Mouse (Mus musculus) layer of hippocampus, adult 2 months (tissue): ENCODE results near the gene Ofcc1. TPM values are rescaled to one million over a fixed set of nuclear protein-coding genes. Genes with fewer than 3 reads are reported as not detected.
A peak's percentile ranks its signal among the peaks of the same experiment; 100 is the strongest.

Experiments used
- DNase-seq, 2 experiments: peaks; one replicate each; pipeline ENCODE4 v3.0.0; 2022; ENCODE audit warnings: low spot score in 2 of 2
- H3K27ac ChIP-seq: fragments of 200-600 bp; 2 replicates; pipeline ENCODE4 v1.8.1; 2022
- H3K4me3 ChIP-seq: fragments of 200-600 bp; 2 replicates; pipeline ENCODE4 v1.8.1; 2022; ENCODE audit warnings: mild to moderate bottlenecking
- CTCF ChIP-seq: fragments of 200-600 bp; conservative IDR thresholded peaks from 2 replicates; pipeline ENCODE4 v1.8.1; 2022; ENCODE audit warnings: antibody characterized with exemption, mild to moderate bottlenecking, moderate library complexity
- total RNA-seq, 2 experiments: library from RNA; stranded (reverse); gene quantifications; 2 replicates each; pipeline ENCODE4 v1.2.3; 2021

The Ofcc1 gene
- total RNA-seq, 2 experiments from 2014 or later, result not detected

DNA sequence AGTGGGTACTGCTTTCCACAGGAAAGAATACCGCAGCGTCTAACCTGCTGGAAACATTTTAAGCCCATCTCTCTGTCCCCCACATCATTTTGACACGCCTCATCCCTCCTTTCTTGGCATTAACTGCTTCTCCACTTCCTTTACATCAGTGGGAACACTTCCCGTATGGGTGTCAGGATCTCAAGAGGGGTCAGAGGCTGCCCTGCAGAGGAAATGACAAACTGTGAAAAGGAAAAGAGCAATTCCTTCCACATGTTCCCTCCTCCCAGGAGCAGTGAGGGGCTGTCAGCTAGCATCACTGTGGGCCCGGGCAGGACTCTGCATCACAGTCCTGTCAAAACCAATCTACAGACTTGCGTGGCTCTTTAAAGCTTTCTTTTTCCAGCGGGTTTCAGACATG lies 193.4 kb downstream of the Ofcc1 start:
- DNase-seq, result no peak
- Histone ChIP-seq H3K27ac (no peak overlapping the region), H3K4me3 (no peak overlapping the region)
- TF ChIP-seq CTCF, result no peak

DNA sequence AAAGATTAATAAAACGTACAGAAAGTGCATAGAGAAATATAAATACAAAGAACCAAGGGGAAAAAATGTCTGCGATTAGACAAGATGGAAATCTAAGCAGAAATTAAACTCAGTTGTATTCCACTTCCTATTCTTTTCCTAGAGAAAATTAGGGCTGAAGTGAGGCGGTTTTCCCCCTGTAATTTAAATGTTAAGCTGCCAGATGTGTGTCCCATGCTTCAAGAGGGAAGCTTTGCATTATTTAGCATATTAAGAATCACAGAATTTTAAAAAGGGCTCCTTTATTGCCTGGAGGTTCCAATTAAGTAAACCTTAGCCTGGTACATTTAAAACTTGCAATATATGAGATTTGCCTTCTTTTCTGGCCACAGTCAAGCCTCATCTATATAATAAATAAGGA lies 205.8 kb downstream of the Ofcc1 start:
- no peak for DNase-seq
- TF ChIP-seq CTCF, result no peak

DNA sequence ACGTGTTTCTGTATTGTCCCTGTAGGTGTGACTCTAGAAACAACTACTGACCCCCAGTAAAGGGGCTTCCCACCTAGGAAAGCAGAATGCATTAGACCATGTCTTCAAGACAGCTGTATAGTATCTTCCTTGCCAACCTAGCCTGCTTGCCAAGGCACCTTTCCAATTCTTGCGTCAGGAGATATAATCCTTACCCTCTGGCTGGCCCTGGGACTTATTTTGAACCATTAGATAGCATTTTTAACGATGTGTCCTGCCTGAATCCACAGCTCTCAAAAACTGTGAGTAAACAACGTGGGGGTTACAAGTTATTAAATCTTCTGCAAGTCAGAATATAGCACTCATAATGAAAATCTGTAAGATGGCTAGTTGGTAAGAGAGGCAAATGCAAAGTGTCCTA lies 221.3 kb downstream of the Ofcc1 start:
- H3K27ac ChIP-seq, result no peak overlapping the region
- no peak for TF ChIP-seq CTCF
- no peak overlapping the region for H3K4me3 ChIP-seq

More for the DNA sequence above, 205.8 kb downstream of the Ofcc1 start:
- no peak overlapping the region for H3K4me3 ChIP-seq
- H3K27ac ChIP-seq, result no peak overlapping the region

DNA sequence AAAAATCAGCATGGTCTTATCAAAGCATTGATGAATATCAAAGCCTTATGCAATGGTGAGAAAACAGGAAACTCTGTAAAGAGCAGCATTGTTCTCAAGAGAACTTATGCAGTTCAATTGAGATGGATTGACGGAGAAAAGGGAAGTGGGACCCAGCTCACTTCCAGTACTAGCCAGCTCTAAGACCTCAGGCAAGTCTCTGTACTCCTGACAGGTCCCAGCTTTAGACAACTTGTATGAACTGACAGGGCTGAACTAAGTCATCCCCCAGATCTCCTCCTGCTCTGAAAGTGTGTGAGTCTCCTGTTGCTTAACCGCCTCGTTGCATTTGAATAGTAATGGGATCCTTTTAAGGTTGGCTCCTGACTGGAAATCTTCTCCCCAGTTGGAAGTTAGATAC lies 225.2 kb downstream of the Ofcc1 start:
- no peak for TF ChIP-seq CTCF
- no peak for DNase-seq
- no peak overlapping the region for H3K27ac ChIP-seq
- no peak overlapping the region for H3K4me3 ChIP-seq

More for the DNA sequence above, 221.3 kb downstream of the Ofcc1 start:
- DNase-seq, result no peak

- Histone ChIP-seq H3K27ac (no peak overlapping the region), H3K4me3 (no peak overlapping the region)
- TF ChIP-seq CTCF, result no peak
- DNase-seq, result no peak
Measured at GRCm38 (mm10) chr13:40135670-40136069, 225.6 kb downstream of the Ofcc1 start.

DNA sequence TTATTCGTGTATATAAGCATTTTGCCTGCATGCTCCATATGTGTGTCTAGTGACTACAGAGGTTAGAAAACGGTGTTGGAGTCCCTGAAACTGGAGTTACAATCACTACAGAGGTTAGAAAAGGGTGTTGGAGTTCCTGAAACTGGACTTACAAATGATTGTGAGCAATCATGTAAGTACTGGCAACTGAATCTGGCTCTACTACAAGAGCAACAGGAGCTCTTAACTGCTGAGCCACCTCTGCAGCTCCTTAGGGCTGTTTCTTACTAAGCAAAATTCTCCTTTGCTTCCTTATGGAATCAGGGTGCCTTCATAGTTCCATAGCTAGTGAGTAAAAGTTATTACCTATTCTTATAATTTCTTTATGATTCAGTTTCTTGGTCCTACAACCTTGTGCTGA lies 237.4 kb downstream of the Ofcc1 start:
- DNase-seq, result no peak
- H3K4me3 ChIP-seq, result no peak overlapping the region
- TF ChIP-seq CTCF, result no peak
- no peak overlapping the region for H3K27ac ChIP-seq

GRCm38 (mm10) chr13:40112336-40112735 lies 248.9 kb downstream of the Ofcc1 start:
- no peak for TF ChIP-seq CTCF
- H3K4me3 ChIP-seq, result no peak overlapping the region
- H3K27ac ChIP-seq, result no peak overlapping the region
- DNase-seq, result no peak

- Histone ChIP-seq H3K4me3 (no peak overlapping the region), H3K27ac (no peak overlapping the region)
- TF ChIP-seq CTCF, result no peak
- DNase-seq, result no peak
Measured at GRCm38 (mm10) chr13:40076236-40076635, 285.0 kb downstream of the Ofcc1 start.

DNA sequence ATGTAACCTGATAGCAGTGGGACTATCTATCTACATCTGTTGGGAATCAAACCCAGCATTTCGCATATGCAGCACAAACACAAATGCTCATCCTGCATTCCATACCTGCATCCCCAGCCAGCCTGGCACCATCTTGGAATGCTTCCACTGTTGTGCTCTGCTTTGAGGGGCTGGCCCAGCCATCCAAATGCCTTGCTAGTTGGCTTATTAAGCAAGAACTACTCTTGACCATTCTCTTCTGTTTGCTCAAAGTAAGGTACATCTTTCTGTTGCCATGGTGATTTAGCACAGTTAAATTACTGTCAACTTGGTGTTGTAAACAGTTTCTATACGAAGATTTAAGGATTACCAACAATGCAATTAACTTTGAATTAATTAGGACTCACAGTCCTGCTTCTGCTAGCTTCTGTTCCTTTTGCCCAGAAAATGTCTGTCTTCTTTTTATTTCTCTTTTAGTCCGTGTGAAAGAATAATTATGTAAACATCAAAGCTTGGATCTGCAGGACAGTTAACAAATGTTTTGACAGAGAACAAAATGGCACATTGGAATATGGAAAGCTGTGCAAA lies 286.3 kb downstream of the Ofcc1 start:
- Histone ChIP-seq H3K27ac (peak overlapping the region; percentile 15; the same call in 1 of the 2 replicates), H3K4me3 (no peak overlapping the region)
- no peak for DNase-seq
- no peak for TF ChIP-seq CTCF

- no peak for TF ChIP-seq CTCF
- Histone ChIP-seq H3K27ac (no peak overlapping the region), H3K4me3 (no peak overlapping the region)
- no peak for DNase-seq
Measured at GRCm38 (mm10) chr13:40070004-40070403, 291.2 kb downstream of the Ofcc1 start.

DNA sequence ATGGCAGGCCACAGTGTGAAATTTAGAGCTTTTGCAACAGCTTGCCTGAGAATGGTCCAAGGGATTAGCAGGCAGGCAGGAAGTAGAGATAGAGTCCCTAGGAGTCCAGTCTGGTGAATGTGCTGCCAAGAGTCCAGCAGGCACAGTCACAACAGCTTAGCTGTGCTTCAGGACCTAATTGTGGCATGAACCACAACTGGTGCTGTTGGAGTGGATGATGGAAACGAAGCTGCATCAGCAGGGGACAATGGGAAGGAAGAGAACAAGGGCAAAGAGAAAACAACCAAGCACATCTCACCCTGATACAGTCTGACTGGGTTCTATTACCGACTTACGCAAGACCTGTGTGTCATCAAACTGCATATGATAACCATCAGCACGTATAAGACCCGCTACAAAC lies 300.0 kb downstream of the Ofcc1 start:
- DNase-seq, result no peak
- TF ChIP-seq CTCF, result no peak
- H3K4me3 ChIP-seq, result no peak overlapping the region
- H3K27ac ChIP-seq, result no peak overlapping the region

GRCm38 (mm10) chr13:40037881-40038280 lies 323.4 kb downstream of the Ofcc1 start:
- H3K27ac ChIP-seq, result no peak overlapping the region
- DNase-seq, result no peak
- no peak overlapping the region for H3K4me3 ChIP-seq
- TF ChIP-seq CTCF, result no peak

DNA sequence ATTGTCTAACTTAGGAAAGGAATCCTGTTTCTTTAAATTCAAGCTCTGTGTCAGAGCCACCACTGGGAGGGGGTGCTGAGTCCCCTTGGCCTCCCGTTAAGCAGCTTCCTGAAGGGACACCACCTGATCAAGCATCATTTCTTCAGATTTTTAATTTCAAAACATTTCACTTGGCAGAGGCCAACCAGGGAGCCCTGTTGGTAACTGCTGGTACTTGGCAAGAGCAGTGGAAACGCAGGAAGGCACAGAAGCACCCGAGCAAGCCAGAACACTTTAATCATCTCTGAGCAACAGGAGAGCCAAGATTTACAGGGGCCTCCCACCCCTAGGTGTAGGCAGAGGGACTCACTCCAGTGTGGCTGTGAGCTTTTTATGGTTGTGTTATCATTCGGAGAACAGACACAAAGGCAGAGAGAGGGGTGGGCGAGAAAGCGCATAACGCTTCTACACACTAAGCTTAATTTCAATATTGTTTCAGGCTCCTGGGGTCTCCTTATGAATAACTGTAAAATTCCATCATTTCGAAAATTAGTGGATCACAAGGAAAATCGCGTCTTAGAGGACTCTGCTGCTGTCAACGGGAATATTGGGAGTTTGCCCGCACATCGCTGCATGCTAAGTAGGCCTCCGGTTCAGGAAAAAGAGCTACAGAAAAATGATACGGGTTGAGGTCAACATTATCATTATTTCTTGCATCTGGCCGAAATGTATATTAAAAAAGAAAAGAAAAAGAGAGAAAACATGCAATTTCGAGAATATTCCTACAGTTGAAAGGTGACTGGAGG lies 324.1 kb downstream of the Ofcc1 start:
- peak; percentile 70 for TF ChIP-seq CTCF
- peak; percentile 33 to 42 for DNase-seq
- Histone ChIP-seq H3K4me3 (no peak overlapping the region), H3K27ac (peak overlapping the region; percentile 43; the same call in 1 of the 2 replicates)

GRCm38 (mm10) chr13:40029426-40029825 lies 331.8 kb downstream of the Ofcc1 start:
- no peak for TF ChIP-seq CTCF
- H3K4me3 ChIP-seq, result no peak overlapping the region
- no peak overlapping the region for H3K27ac ChIP-seq
- no peak for DNase-seq
